Comparison of ENCODE assay signal across 10 mouse cellular contexts in the genomic region with DNA sequence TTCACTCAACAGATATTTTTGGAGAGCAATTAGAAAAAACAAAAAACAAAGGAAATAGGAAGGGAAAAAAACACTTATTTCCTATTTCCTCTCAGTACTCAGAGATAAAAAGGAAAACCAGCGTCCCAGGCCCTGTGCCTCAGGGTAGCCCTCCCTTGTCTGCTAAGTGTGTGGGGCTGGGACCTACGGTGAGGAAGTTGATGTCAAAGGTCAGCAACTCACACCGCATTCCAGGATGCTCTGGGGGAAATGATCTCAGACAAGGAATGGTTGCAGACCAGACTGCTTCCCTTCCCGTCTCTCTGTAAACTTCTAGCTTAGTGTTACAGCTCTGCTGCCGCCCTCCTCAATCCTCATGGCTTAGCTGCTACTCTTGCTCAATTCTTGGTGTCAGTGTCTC. TPM values are rescaled to one million over a fixed set of nuclear protein-coding genes. Genes with fewer than 3 reads are reported as not detected.
DNase-seq lines count a peak whose midpoint lies in the region; ATAC-seq and TF ChIP-seq lines count a peak whose summit lies in the region.
"Had no signal": no experiment of that assay in that cellular context is flagged by ENCODE, and none has a peak within 500 bp of the region (broad histone marks: within the 10 kb centered on the region; RNA-seq: fewer than 3 reads in every experiment).

No protein-coding gene starts in this region.

- TF ChIP-seq CTCF in lung, adult 2 months (IDR thresholded peaks at IDR 0.05; ENCODE audit: insufficient read depth, low read length), result no peak

- no peak overlapping the region for H3K4me2 ChIP-seq in heart, embryonic 15.5 days
- H3K4me2 ChIP-seq in limb, embryonic 11.5 days (ENCODE audit: low read depth, severe bottlenecking), result no peak overlapping the region

- WGBS in lung, adult 2 months, result 38% methylated on average over 5 of the region's 5 CpGs
- WGBS in heart, embryonic 15.5 days, result 41% methylated on average over 5 of the region's 5 CpGs
- WGBS in limb, embryonic 11.5 days, result 20% methylated on average over 5 of the region's 5 CpGs

- no peak overlapping the region for H3K9ac ChIP-seq in heart, embryonic 15.5 days
- H3K9ac ChIP-seq in limb, embryonic 11.5 days (ENCODE audit: low read length), result no peak overlapping the region

- H3K9me3 ChIP-seq in heart, embryonic 15.5 days (replicated peaks), result no peaks in the 10 kb centered on the region
- no peaks in the 10 kb centered on the region for H3K9me3 ChIP-seq in limb, embryonic 11.5 days (ENCODE audit: control insufficient read depth, low read length)
- H3K9me3 ChIP-seq: G1E had no signal

- no peak for TF ChIP-seq POLR2A in lung, adult 2 months (IDR thresholded peaks at IDR 0.05; ENCODE audit: borderline replicate concordance, extremely low read depth, low read depth, low read length)

- DNase-seq in lung, adult 18-20 months, result peak; percentile 65 to 73
- DNase-seq in lung, adult 2 months, result no peak
- DNase-seq in limb, embryonic 11.5 days (ENCODE audit: low spot score), result peak; percentile 36
- DNase-seq in yolk sac, embryonic 10.5 days (ENCODE audit: low spot score), result peak; percentile 73
- no peak for DNase-seq in right cerebral cortex, postnatal 4 days
- DNase-seq in right cerebral cortex, postnatal 25 days, result no peak
- no peak for DNase-seq in left cerebral cortex, adult 11 months (ENCODE audit: low spot score)
- DNase-seq: cerebellum, postnatal 14 days had no signal

- H3K36me3 ChIP-seq in heart, embryonic 15.5 days, result no peaks in the 10 kb centered on the region
- no peaks in the 10 kb centered on the region for H3K36me3 ChIP-seq in limb, embryonic 11.5 days (ENCODE audit: control insufficient read depth, insufficient read depth, low read length)
- H3K36me3 ChIP-seq: G1E had no signal

- peak overlapping the region; percentile 63 for H3K27ac ChIP-seq in heart, embryonic 15.5 days
- no peak overlapping the region for H3K27ac ChIP-seq in limb, embryonic 11.5 days (replicated peaks; ENCODE audit: low read depth, low read length)

- ATAC-seq in heart, embryonic 15.5 days (replicated peaks; ENCODE audit: insufficient number of reproducible peaks, insufficient read depth, low FRiP score, low read depth), result peak; percentile 80
- no peak for ATAC-seq in limb, embryonic 11.5 days (ENCODE audit: insufficient number of reproducible peaks, low FRiP score, low TSS enrichment, low read depth)

- H3K4me3 ChIP-seq in lung, adult 2 months (replicated peaks; ENCODE audit: extremely low read depth, low read depth, low read length), result no peak overlapping the region
- no peak overlapping the region for H3K4me3 ChIP-seq in heart, embryonic 15.5 days
- no peak overlapping the region for H3K4me3 ChIP-seq in limb, embryonic 11.5 days (ENCODE audit: low read depth, low read length)

- H3K27me3 ChIP-seq in heart, embryonic 15.5 days, result no peaks in the 10 kb centered on the region
- no peaks in the 10 kb centered on the region for H3K27me3 ChIP-seq in limb, embryonic 11.5 days (ENCODE audit: control insufficient read depth, insufficient read depth, low read length)

- H3K4me1 ChIP-seq in lung, adult 2 months (ENCODE audit: control insufficient read depth, insufficient read depth, low read length), result peaks cover 5% of the 10 kb centered on the region
- peaks cover 18% of the 10 kb centered on the region for H3K4me1 ChIP-seq in heart, embryonic 15.5 days (replicated peaks)
- no peaks in the 10 kb centered on the region for H3K4me1 ChIP-seq in limb, embryonic 11.5 days (ENCODE audit: control insufficient read depth, insufficient read depth, low read length)

RNA-seq across cellular contexts. Expression of a gene that starts 9.6 kb away (rescaled TPM):
- 0.34 and 0.38 TPM in 2 replicates for polyA plus RNA-seq in lung, adult 2 months (2012; rRNA removed)
- polyA plus RNA-seq in heart, embryonic 15.5 days (2015; fragmentation: Nextera tagmentation; extraction: Ambion mirVana), result 4.9 and 6.3 TPM in 2 replicates
- polyA plus RNA-seq in limb, embryonic 11.5 days (2014; fragmentation: Nextera tagmentation; extraction: Ambion mirVana), result not detected in 2 replicates
- polyA plus RNA-seq: G1E had no signal

RNA-seq across cellular contexts. Expression of a gene that starts 16.8 kb away (rescaled TPM):
- 24.2 TPM in 2 replicates for polyA plus RNA-seq in lung, adult 2 months (2012; rRNA removed)
- polyA plus RNA-seq in heart, embryonic 15.5 days (2015; fragmentation: Nextera tagmentation; extraction: Ambion mirVana), result 36.4 and 41.7 TPM in 2 replicates
- 67.4 and 73.9 TPM in 2 replicates for polyA plus RNA-seq in limb, embryonic 11.5 days (2014; fragmentation: Nextera tagmentation; extraction: Ambion mirVana)

Comparison
In these comparisons a context has a peak if more than half of its experiments do, and no peak if none do; other contexts are left out.
1. DNase-seq: peak in lung, adult 18-20 months (2 of 2), limb, embryonic 11.5 days (single experiment) and yolk sac, embryonic 10.5 days (single experiment); none in lung, adult 2 months (single experiment), right cerebral cortex, postnatal 4 days (single experiment), right cerebral cortex, postnatal 25 days (single experiment) and left cerebral cortex, adult 11 months (single experiment).